Mouse (Mus musculus) adrenal gland, adult 18-20 months (tissue): Measurements from ENCODE around the gene Cecr2. TPM values are rescaled to one million over a fixed set of nuclear protein-coding genes. Genes with fewer than 3 reads are reported as not detected.
"Not testable (repeated sequence)": the region's sequence is repeated elsewhere in the genome, so short reads cannot be mapped to it uniquely, and the experiment has no call there.

Experiments used
- DNase-seq, 2 experiments: peaks; one replicate each; pipeline ENCODE4 v3.0.0; 2021 to 2022; ENCODE audit warnings: low spot score in 2 of 2
- long read RNA-seq, 2 experiments: library from polyadenylated mRNA; stranded (forward); transcript quantifications; one replicate each; pipeline ENCODE4 v2.0.0; 2021
- total RNA-seq, 2 experiments: library from RNA; stranded (reverse); gene quantifications; 1 replicate in 1 of 2; 2 replicates in 1 of 2; pipeline ENCODE4 v1.2.3; 2021

Gene Cecr2
- 1 to 10 TPM; 6.1 to 7.9 TPM for total RNA-seq
- long read RNA-seq, experiment 1, result 0 reads
- long read RNA-seq, experiment 2, result 0 reads

DNA sequence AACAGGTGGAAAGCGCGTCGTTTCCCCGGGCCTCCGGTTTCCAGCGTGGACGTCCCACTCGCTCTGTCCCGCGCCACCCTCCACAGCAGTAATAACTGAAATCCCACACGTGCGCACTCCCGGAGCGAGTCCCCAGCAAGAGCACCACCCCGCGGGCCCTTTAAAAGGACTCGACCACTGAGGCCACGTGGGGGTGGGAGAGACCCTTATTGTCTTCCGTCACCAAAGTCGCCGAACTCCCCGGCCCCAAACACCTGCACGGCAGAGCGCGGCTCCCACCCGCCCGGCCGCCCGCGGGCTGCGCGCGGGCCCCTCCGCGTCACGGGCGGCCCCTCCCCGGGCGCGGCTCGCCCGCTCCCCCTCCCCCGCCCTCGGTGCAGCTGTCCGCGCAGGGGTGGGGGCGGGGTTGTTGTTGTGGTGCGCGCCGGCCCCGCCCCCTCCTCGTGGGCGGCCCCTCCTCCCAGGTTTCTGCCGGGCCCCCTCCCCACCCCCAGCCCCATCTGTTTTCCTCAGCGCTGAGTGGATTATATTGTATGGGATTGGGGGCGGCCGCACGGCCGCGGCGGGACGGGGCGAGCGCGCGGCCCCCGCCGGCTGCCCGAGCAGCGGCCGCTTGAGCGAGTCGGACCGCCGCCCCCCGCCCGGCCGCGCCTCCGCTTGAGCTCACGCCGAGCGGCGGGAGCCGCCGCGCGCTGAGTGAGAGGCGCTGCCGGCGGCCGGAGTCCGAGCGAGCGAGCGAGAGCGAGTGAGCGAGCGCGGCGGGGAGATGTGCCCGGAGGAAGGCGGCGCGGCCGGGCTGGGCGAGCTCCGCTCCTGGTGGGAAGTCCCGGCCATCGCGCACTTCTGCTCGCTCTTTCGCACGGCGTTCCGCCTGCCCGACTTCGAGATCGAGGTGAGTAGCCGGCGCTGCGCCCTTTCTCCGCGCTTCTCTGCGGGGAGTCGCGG, at the start of gene Cecr2:
Gene Cecr2, plus strand, starts transcription at position 554 of the 945 bp plus-strand sequence.
- DNase-seq, result peak; percentile 68 to 71

DNA sequence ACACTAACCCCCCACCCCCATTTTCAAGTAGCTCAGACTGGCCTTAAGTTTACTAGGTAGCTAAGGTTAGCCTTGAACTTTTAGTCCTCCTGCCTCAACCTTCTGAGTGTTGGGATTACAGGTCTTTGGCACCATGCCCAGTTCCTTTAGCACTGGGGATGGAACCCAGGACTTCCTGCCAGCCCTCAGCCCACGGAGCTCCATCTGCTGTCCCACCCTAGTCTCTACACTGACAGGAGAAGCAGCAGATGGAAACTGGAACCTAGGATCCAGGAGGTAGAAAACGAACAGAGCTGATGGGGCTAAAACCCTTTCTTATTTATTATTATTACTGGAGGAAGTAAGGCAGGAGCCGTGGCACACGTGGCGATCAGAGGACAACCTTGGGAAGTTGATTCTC, 48.6 kb upstream of the Cecr2 start:
- DNase-seq, result no peak

DNA sequence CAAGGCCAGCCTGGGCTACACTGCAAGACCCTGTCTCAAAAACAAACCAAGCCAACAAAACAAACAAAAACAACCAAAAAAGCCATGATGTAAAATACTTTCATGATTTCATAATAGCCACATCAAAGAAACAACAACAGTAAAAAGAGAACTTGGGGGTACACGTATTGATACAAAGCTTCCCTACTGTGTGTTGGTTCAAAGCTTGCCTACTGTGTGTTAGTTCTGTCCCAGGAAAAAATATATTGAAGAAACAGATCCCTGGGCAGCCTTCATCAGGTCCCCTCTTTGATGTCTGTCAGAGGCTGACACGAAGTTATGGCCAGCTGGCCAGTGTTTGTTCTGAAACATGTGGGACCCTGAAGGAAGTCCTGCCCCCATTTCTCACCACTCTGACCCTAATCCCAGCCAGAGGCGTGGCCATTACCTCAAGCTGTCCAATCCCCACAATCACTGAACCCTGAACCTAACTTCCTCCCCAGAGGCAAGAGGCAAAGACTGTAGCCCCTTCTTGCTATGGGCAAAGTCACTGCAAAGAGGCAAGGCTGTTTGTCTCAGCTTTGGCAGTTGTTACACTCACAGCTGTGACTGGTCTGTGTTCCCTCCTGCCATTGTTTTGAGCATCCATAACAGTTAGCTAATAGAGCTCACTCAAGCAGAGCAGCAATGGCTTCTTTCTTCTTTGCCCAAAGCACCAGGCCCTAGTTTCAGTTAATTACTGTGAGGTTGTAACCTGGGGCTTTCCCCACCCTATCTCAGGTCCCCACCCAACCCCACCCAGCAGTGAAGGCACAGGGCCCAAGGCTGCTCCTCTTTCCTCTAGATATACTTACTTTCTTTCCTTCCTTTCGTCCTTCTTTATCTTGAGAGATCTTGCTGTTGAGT, 47.4 kb upstream of the Cecr2 start:
- DNase-seq, result no peak

DNA sequence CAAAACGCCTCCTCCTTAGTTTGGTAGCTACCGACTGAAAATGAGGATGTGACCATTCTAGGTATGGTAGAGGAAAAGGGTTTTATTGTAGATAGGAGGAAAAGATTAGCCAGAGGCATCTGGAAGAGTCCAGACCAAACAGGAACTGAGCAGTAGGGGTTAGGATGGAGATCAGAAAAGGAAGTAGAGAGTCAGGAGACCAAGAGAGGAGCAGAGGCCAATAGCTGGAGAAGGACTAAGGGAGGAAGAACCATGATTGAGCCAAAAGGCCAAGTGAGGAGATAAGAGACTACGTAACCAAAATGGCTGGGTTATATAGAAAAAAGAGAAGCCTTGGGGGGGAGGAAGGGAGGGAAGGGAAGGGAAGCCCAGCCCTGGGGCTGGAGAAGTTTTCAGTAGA, 46.0 kb upstream of the Cecr2 start:
- DNase-seq, result no peak

DNA sequence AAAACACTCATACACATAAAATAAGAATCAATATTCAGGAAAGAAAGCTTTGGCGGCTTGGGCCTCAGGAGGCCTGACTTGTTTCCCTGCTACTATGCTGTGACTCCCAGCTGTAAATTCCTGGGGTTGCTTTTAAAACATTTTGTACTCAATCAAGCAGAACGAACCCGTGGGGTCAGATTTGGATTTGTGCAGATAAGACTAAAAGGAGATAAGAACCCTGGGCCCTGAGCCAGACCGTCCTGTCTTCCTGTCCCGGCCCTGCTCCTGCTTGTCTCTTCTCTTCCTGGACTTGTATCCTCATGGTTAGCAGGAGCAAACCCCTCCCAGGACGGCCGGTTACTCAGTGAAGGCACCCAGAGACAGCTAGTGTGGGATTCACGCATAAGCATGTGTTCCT, 41.1 kb upstream of the Cecr2 start:
- peak; percentile 30 to 38 for DNase-seq

DNA sequence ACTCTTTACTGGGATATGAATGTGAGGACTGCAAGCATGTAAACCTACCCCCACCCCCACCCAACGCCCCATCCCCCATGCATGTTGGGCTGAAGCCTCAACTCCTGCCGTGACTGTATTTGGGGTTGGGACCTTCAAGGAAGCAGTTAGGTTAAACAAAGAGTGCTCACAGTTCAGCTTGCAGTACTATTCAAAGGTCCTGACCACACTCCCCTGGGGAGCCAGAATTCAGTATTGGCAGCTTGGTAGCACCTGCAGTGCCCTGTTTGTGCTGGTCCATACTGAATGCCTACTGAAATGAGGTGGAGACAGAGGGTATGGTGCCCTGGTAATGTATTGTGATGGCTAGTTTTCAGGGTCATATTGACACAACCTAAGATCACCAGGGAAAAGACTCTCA, 39.1 kb upstream of the Cecr2 start:
- no peak for DNase-seq

DNA sequence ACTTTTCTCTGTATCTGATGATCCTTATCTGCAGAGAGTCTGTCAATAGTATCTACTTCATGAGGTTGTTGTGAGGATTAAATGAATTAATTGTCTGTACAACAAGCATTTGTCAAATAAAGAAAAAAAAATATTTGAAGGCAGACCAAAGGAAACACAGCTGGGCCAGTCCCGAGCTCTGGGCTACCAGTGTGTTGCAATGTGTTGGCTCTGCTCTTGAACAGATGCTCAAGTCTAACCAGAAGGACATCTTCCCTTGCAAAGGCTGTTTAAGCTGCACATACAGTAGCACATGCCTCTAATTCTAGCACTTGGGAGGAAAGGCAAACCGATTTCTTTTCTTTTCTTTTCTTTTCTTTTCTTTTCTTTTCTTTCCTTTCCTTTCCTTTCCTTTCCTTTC, 37.2 kb upstream of the Cecr2 start:
- no peak for DNase-seq

DNA sequence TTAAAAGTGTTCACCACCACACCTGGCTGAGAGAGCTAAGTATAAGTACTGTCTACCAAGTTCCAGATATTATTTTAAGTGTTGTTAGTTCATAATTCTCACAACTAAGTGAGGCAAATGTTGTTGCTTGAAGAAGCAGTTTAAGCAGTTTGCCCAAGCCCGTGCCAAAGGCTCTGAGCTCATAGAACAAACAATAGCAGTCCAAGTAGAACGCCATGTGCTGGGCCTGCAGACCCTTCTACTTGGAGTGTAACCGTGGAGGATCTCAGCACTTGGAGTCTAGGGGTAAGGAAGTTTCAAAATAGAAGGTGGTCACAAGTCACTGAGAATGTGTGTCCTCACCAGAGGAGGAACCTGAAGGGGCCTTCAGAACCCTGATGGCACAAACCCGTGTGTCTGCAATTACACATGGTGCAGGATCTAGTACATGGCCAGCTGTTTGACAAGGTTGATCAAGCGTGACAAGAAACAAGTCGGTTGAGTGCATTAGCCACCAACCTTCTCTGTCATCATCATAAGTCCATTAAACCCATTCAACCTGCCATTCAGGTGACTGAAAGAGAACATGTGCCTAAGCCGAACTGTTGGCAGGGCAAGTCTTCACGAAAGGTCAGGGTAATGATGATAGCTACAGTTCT, 30.7 kb upstream of the Cecr2 start:
- no peak for DNase-seq

DNA sequence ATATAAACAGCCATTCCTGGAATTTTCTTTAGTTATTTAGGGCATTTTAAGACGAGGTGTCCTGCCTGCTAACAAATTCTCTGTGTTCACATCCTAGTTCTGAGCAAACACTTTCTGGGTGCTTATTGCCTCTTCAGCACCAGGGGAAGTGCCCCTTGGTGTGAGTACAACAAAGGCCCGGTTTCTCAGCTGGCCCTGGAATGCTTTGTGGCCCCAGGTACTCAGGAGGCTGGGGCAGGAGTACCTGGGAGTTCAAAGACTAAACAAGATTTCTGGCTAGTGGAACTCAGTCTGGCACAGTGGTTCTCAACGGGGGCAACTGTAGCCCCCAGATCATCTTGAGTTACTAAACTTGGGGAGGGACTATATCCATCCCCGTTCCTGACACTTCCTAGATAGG, 26.6 kb upstream of the Cecr2 start:
- DNase-seq, result no peak

DNA sequence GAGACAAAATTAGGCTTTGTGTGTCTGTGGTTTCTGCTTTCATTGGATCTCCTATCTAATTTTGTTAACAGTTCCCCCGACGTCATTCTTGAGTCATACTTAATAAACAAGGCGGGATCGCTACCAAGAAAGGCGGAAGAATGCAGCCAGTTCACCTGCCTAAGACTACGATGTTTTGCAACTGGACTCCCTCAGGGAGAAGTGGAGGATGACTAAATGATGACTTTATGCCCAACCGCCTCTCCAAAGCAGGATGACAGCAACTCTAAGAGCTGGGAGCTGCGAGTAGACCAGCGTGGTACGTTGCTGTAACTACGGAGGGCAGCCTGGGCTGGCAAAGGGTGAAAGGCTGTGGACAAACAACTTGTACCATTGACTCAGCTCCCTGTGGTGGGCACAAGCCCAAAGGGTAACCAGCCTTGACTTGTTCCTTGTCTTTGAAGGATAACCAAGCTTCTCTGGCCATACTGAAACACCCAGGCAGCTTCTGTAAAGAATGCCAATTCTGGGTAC, 24.2 kb upstream of the Cecr2 start:
- DNase-seq, result no peak

DNA sequence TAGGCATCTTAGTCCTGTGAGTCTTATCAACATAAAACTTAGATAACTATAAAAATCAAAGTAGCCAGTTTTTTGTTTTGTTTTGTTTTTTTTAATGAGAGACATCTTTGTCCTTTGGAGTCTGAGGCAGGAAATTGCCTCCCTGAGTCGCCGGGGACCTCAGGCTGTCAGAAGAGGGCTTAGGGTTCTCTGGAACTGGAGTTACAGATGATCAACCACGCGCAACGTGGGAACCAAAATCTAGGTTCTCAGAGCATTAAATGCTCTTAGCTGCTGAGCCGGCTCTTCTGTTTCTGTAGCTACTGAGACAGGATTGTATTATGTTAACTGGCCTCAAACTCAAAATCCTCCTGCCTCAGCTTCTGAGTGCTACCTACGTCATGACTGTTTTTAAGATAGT, 22.4 kb upstream of the Cecr2 start:
- no peak for DNase-seq

DNA sequence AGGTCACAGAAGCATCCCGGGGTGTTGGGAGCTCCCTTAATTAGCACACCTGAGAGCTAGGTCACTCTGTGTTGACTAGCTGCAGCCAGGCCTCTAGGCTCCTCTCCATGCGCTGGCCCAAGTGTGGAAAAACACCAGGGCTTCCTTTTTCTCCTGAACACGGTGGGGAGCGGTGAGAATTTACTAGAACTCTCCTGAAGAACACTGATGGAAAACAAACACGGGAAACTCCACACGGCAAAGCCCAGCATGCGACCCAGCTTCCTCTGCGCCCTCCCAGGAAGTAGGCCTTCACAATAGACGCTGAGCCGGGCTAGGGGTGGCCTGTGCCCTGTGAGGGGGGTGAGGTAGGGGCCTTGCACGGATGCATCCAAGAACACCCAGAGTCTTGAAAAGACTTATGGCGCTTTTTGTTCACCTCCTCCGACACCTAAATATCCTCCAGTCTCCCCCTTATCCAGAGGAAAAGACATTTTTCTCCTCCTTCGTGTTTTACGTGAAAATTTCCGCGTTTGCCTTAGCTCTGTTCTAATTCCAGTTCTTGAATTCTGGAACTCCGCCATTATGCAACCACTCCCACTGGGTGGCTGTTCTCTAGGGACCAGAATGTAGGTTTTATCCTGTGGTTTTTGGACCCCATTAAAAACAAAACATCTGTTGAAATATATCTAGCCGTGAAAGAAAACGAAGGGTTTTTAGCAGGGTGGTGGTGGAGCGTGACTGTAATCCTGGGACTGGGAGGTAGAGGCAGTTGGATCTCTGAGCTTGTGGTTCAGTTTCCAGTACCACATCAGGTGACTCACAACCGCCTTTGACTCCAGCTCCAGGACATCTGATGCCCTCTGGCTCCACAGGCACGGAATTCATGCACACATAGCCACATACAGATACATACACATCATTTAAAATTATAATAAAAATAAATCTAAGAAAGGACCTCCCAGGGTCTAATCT, 21.5 kb upstream of the Cecr2 start:
- DNase-seq, result no peak

DNA sequence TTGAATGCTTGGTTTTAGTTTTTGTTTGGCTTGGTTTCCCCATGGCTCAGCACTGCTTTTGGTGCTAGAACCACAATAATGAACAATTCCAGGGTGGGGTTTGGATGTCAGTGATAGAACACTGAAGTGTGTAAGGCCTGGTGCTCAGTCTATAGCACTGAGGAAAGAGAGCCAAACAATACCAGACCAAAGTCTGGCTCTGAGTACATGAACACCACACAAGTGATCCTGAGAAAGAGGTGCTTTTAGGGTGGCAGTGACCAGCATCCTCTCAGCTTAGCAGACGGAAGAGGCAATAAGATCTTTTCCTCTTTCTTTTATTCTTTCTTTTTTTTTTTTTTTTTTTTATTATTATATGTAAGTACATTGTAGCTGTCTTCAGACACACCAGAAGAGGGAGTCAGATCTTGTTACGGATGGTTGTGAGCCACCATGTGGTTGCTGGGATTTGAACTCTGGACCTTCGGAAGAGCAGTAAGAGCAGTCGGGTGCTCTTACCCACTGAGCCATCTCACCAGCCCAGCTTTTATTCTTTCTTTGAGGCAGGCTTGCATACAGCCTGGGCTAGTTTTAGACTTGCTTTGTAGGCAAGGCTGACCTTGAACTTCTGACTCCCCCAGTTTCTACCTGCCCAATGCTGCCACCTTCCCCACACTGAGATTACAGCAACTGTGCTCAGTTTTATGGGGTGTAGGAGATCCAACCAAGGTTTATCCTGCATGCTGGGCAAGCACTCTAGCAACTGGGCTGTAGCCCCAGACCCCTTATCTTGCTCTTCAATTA, 18.7 kb upstream of the Cecr2 start:
- not testable (repeated sequence) for DNase-seq

DNA sequence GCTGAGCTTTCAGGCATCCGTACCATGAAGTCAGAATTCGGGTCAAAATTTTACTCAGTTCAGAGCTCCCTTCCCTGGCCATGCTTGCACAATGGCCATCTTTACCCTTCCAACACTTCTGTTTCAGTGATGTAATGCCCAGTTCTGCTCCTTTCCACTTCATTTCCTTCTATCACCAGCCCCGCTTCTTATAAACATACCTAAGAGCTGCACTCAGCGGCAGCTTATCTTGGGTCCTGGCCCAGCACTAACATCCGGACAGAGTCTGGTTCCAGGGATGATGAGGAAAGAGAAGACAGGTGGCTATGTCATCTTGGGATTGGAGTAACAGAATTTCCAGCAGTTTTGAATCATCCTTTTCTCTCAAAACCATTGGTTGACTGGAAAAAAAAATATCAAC, 18.0 kb upstream of the Cecr2 start:
- no peak for DNase-seq

DNA sequence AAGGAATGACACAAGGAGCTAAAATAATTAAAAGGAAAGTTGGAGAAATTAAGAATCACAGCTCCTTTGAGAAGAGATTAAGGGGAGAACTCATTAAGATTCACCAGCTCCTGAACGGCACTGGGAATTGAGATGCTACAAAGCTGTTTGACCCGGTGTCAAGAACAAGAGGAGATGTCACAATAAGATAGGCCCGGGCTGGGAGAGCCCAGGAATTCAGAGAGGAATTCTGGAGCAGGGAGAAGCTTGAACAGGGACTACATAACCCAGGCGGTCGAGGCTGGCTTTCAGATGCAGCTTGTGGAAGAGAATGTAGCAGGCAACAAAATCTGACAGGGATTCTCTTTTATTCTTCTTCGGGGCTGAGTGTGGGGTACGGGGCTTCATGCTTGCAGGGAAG, 13.5 kb upstream of the Cecr2 start:
- DNase-seq, result no peak

DNA sequence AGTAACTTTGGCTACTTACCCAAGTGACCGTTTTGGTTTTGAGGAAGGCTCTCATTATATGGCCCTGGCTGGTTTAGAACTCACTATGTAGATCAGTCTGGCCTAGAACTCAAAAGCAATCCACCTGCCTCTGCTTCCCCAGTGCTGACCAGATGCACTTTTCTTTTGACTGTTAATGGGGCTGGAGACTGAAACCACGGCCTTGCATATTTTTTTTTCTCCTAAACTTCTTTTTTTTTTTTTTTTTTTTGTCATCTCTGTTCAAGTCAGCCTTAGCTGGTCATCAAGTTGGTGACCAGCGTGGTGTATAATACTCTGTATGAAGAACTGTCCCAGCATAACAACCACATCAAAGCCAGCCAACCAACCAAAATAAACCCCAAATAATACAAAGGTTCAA, 10.5 kb upstream of the Cecr2 start:
- no peak for DNase-seq

DNA sequence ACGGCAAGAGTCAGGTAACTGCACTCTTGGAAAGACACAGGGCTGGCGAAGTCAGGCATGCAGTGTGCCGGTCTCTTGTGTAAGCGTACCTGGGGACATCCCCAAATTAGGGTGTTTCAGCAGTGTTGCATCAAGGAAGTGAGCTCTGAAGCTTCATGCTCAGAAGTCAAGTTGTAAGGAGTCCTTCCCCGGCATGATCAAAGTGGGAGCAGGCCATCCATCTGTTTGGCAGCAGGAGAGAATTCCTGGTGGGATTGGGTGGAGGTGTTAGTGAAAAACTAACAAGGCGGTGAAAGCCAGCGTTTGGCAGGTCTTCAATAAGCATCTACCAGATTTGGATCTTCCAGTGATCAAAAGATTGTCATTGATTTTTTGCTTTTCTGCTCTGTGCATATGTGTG, 7.3 kb upstream of the Cecr2 start:
- no peak for DNase-seq

DNA sequence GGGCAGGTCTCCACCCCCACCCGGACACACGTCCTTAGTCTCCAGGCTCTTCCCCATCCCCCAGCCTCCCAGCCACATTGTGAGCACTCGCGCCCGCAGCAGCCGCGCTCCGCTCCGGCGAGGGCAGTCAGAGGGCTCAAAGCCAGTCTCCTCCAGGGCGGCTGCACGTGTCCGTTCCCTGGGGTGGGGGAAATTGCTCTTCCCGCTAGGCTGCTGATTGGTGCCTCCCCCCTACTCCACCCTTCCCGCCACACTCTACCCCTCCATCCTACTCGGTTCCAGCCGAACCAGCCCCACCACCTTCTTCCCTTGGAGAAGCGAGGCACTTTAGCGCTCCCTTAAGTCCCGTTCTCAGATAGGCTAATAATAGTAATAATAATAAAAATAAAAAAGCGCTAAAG, 754 bp upstream of the Cecr2 start:
- DNase-seq, result peak; percentile 47 to 67

DNA sequence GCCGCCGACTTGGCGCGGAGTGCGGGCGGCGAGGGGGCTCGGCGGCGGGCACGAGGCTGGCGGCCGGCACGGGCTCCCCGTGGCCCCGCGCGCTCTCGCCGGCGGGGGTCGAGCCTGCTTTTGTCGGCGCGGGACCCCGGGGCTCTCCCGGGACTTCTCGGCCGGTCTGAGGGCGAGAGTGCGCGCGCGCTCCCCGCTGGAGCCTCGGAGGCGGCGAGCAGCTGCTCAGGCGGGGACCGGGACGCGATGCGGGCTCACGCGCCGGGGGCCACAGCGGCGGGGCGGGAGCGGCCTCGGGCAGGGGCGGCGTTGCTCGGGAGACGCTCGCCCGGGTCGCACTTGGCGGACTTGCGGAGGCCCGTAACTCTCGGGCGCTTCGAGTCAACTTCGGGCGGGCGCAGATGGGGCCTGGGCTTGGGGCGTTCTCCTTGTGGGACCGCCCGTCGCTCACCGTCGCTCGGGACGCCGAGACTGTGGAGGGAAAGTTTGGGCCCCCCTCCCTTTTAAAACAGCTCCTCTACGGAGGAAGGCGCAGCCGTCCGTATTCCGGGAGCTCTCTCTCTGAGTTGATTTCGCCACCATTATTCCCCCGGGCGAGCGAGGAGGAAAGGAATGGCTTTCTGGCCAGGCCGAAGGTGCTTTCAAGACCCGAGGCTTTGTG, 722 bp downstream of the Cecr2 start:
- DNase-seq, result peak; percentile 50 to 69
